Mouse (Mus musculus): ENCODE data around the gene Nr6a1. TPM values are rescaled to one million over a fixed set of nuclear protein-coding genes. Genes with fewer than 3 reads are reported as not detected.

The Nr6a1 gene
- polyA plus RNA-seq, 1 experiment from 2014 or later = 1.9 TPM

DNA sequence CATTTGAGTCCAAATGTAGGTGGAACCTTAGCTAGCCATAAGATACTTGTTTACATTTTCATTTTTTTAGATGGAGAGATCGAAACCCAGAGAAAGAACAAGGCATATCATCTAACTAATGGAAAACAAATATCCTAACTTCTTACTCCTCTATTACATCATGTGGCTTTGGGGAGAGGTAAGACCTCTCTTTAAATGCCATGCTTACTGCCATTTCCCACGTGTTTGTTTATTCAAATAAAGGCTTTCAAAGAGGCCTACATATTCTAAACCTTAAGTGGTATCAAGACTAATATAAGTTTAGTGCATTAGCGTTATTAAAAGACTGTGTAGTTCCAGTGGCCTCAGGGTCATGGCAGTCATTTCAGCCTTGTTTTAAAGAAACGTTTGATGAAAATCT is 140.2 kb downstream of the Nr6a1 start:
- WGBS (ENCODE audit: insufficient replicate concordance) = 57% methylated on average over 4 of the region's 4 CpGs
- no peak overlapping the region for H3K4me3 ChIP-seq (ENCODE audit: low read depth, low read length)
- no peaks in the 10 kb centered on the region for H3K27me3 ChIP-seq (ENCODE audit: control insufficient read depth, insufficient read depth, low read length)
- no peaks in the 10 kb centered on the region for H3K9me3 ChIP-seq (replicated peaks; ENCODE audit: control insufficient read depth, low read length)
- H3K36me3 ChIP-seq (ENCODE audit: control insufficient read depth, insufficient read depth, low read length) = no peaks in the 10 kb centered on the region
- H3K9ac ChIP-seq (ENCODE audit: low read depth, low read length) = no peak overlapping the region
- peaks cover 17% of the 10 kb centered on the region for H3K4me1 ChIP-seq (ENCODE audit: control insufficient read depth, insufficient read depth, low read length)
- ATAC-seq (replicated peaks; ENCODE audit: insufficient number of reproducible peaks, low FRiP score, low TSS enrichment) = no peak
- no peak overlapping the region for H3K27ac ChIP-seq (ENCODE audit: low read depth, low read length)
- no peak overlapping the region for H3K4me2 ChIP-seq

- H3K4me3 ChIP-seq (ENCODE audit: low read depth, low read length) = no peak overlapping the region
- H3K27ac ChIP-seq (ENCODE audit: low read depth, low read length) = peak overlapping the region; percentile 46; the same call in 1 of the 2 replicates
- 20% methylated on average over 5 of the region's 5 CpGs for WGBS (ENCODE audit: insufficient replicate concordance)
- no peaks in the 10 kb centered on the region for H3K9me3 ChIP-seq (replicated peaks; ENCODE audit: control insufficient read depth, low read length)
- no peaks in the 10 kb centered on the region for H3K36me3 ChIP-seq (ENCODE audit: control insufficient read depth, insufficient read depth, low read length)
- H3K9ac ChIP-seq (ENCODE audit: low read depth, low read length) = no peak overlapping the region
- no peak overlapping the region for H3K4me2 ChIP-seq
- no peaks in the 10 kb centered on the region for H3K27me3 ChIP-seq (ENCODE audit: control insufficient read depth, insufficient read depth, low read length)
- H3K4me1 ChIP-seq (ENCODE audit: control insufficient read depth, insufficient read depth, low read length) = peaks cover 19% of the 10 kb centered on the region
- no peak for ATAC-seq (replicated peaks; ENCODE audit: insufficient number of reproducible peaks, low FRiP score, low TSS enrichment)
Observed at GRCm38 (mm10) chr2:38786216-38786960, 141.1 kb downstream of the Nr6a1 start.

DNA sequence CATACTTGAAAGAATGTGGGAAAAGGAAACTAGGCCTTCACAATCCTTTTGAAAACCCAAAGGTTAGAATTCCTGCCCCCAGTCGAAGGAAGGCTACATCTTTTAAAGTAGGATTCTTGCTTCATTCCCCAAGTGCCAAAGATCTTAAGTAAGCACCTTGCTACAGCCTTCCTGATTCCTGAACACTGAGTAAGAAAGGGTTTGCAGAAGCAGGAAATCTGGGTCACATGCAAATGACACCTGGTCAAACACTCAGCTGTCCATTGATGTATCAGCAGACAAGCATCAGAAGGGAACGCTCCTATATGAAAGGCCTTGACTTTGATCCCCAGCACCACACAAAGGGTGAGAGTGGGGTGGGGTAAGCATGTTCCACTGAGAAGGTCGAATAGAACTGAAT is 142.4 kb downstream of the Nr6a1 start:
- WGBS (ENCODE audit: insufficient replicate concordance) = 52% methylated on average over 3 of the region's 3 CpGs
- Histone ChIP-seq H3K4me3 (ENCODE audit: low read depth, low read length) (no peak overlapping the region), H3K4me1 (ENCODE audit: control insufficient read depth, insufficient read depth, low read length) (peaks cover 19% of the 10 kb centered on the region), H3K27ac (ENCODE audit: low read depth, low read length) (no peak overlapping the region), H3K9me3 (replicated peaks; ENCODE audit: control insufficient read depth, low read length) (no peaks in the 10 kb centered on the region), H3K36me3 (ENCODE audit: control insufficient read depth, insufficient read depth, low read length) (no peaks in the 10 kb centered on the region), H3K4me2 (no peak overlapping the region), H3K27me3 (ENCODE audit: control insufficient read depth, insufficient read depth, low read length) (no peaks in the 10 kb centered on the region), H3K9ac (ENCODE audit: low read depth, low read length) (no peak overlapping the region)
- no peak for ATAC-seq (replicated peaks; ENCODE audit: insufficient number of reproducible peaks, low FRiP score, low TSS enrichment)

DNA sequence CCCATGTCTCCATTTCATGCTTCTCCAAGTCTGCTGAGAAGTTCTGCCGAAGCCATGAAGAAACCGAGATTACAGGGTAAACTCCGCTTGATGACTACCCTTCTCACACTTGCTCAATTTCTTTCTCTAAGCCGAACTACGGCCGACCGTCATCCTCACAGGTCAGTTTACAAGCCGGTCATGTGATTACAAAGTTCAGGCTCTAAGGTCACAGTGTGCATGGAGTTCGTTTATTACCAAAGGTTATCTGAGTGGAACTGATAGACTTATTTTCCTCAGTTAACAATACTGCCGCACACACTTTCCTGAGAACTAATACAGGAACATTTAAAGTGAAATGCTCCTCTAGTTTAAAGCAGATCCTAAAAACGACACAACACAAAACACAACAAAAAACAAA is 143.1 kb downstream of the Nr6a1 start:
- Histone ChIP-seq H3K36me3 (ENCODE audit: control insufficient read depth, insufficient read depth, low read length) (no peaks in the 10 kb centered on the region), H3K9ac (ENCODE audit: low read depth, low read length) (peak overlapping the region; percentile 43; the same call in 1 of the 2 replicates), H3K4me2 (peak overlapping the region; percentile 57), H3K27ac (ENCODE audit: low read depth, low read length) (no peak overlapping the region), H3K9me3 (replicated peaks; ENCODE audit: control insufficient read depth, low read length) (no peaks in the 10 kb centered on the region), H3K4me3 (ENCODE audit: low read depth, low read length) (no peak overlapping the region), H3K4me1 (ENCODE audit: control insufficient read depth, insufficient read depth, low read length) (peaks cover 19% of the 10 kb centered on the region), H3K27me3 (ENCODE audit: control insufficient read depth, insufficient read depth, low read length) (no peaks in the 10 kb centered on the region)
- 15% methylated on average over 11 of the region's 11 CpGs for WGBS (ENCODE audit: insufficient replicate concordance)
- ATAC-seq (replicated peaks; ENCODE audit: insufficient number of reproducible peaks, low FRiP score, low TSS enrichment) = no peak

GRCm38 (mm10) chr2:38783364-38783763 is 144.1 kb downstream of the Nr6a1 start:
- H3K4me3 ChIP-seq (ENCODE audit: low read depth, low read length) = no peak overlapping the region

DNA sequence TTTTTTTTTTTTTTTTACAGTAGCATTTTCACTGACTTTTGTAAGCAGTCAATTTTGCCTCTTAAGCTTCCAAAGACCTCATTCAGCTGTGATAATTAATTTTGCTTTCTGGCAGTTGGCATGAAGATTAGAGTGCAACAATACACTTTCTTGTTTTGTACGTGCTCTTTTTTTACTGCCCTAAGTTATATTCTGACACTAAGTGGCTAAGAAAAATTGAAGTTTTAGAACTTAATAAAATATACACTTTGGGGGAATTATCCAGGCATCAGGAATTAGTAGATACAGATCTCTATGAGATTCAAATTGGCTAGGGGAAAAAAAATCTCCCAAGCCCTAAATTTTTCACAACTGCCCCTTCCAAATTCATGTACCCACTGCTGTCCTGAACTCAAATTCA is 144.8 kb downstream of the Nr6a1 start:
- ATAC-seq (replicated peaks; ENCODE audit: insufficient number of reproducible peaks, low FRiP score, low TSS enrichment) = no peak
- no peak overlapping the region for H3K9ac ChIP-seq (ENCODE audit: low read depth, low read length)
- no peaks in the 10 kb centered on the region for H3K9me3 ChIP-seq (replicated peaks; ENCODE audit: control insufficient read depth, low read length)
- H3K4me1 ChIP-seq (ENCODE audit: control insufficient read depth, insufficient read depth, low read length) = peaks cover 19% of the 10 kb centered on the region
- no peak overlapping the region for H3K27ac ChIP-seq (ENCODE audit: low read depth, low read length)
- H3K4me3 ChIP-seq (ENCODE audit: low read depth, low read length) = no peak overlapping the region
- 35% methylated on average over 1 of the region's 1 CpGs for WGBS (ENCODE audit: insufficient replicate concordance)
- no peaks in the 10 kb centered on the region for H3K27me3 ChIP-seq (ENCODE audit: control insufficient read depth, insufficient read depth, low read length)
- no peaks in the 10 kb centered on the region for H3K36me3 ChIP-seq (ENCODE audit: control insufficient read depth, insufficient read depth, low read length)
- no peak overlapping the region for H3K4me2 ChIP-seq

More at GRCm38 (mm10) chr2:38783364-38783763, 144.1 kb downstream of the Nr6a1 start:
- Histone ChIP-seq H3K27ac (ENCODE audit: low read depth, low read length) (no peak overlapping the region), H3K9ac (ENCODE audit: low read depth, low read length) (no peak overlapping the region), H3K4me2 (no peak overlapping the region), H3K9me3 (replicated peaks; ENCODE audit: control insufficient read depth, low read length) (no peaks in the 10 kb centered on the region), H3K4me1 (ENCODE audit: control insufficient read depth, insufficient read depth, low read length) (peaks cover 19% of the 10 kb centered on the region), H3K36me3 (ENCODE audit: control insufficient read depth, insufficient read depth, low read length) (no peaks in the 10 kb centered on the region), H3K27me3 (ENCODE audit: control insufficient read depth, insufficient read depth, low read length) (no peaks in the 10 kb centered on the region)
- WGBS (ENCODE audit: insufficient replicate concordance) = 65% methylated on average over 5 of the region's 5 CpGs
- ATAC-seq (replicated peaks; ENCODE audit: insufficient number of reproducible peaks, low FRiP score, low TSS enrichment) = no peak

DNA sequence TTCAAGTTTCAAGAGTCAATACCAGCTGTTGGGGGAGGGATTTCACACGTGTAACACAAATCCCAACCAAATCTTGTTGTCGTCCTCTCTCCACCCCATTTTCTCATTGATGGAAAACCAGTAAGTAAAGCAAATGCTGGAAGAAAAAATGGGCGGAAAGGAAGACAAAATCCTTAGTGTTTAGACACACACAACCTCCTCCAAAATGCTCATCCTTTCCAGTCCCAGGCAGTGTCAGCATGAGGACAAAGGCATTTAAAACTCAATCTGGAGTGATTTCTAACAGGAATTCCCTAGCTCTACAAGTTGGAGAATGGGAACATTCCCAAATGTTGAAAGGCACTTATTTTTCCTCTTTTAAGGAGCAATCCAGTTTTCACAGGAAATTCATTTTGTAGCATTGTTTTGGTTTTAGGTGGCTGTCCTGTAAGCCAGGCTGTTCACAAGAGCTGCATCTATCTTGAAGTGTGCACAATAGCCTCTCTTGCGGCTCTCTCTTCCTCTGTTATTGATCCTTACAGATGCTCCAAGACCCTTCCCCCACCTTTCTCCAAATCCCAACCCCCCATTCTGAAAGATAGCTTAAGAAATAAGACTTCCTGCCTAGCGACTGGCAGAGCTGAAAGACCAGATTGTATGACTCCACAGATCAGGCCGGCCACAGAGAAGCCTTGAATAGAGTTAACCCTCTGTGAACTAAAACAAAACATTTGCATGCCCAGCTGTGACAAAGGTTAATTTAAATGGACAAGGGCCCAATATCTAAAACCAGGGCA is 145.4 kb downstream of the Nr6a1 start:
- H3K4me3 ChIP-seq (ENCODE audit: low read depth, low read length) = no peak overlapping the region
- peak overlapping the region; percentile 37 for H3K27ac ChIP-seq (ENCODE audit: low read depth, low read length)
- H3K4me1 ChIP-seq (ENCODE audit: control insufficient read depth, insufficient read depth, low read length) = peaks cover 16% of the 10 kb centered on the region
- H3K27me3 ChIP-seq (ENCODE audit: control insufficient read depth, insufficient read depth, low read length) = no peaks in the 10 kb centered on the region
- no peaks in the 10 kb centered on the region for H3K36me3 ChIP-seq (ENCODE audit: control insufficient read depth, insufficient read depth, low read length)
- no peak for ATAC-seq (replicated peaks; ENCODE audit: insufficient number of reproducible peaks, low FRiP score, low TSS enrichment)
- H3K9me3 ChIP-seq (replicated peaks; ENCODE audit: control insufficient read depth, low read length) = no peaks in the 10 kb centered on the region
- H3K9ac ChIP-seq (ENCODE audit: low read depth, low read length) = no peak overlapping the region
- peak overlapping the region; percentile 35 for H3K4me2 ChIP-seq
- 13% methylated on average over 6 of the region's 6 CpGs for WGBS (ENCODE audit: insufficient replicate concordance)

- Histone ChIP-seq H3K9ac (ENCODE audit: low read depth, low read length) (no peak overlapping the region), H3K27me3 (ENCODE audit: control insufficient read depth, insufficient read depth, low read length) (no peaks in the 10 kb centered on the region), H3K36me3 (ENCODE audit: control insufficient read depth, insufficient read depth, low read length) (no peaks in the 10 kb centered on the region), H3K4me1 (ENCODE audit: control insufficient read depth, insufficient read depth, low read length) (peaks cover 3% of the 10 kb centered on the region), H3K9me3 (replicated peaks; ENCODE audit: control insufficient read depth, low read length) (no peaks in the 10 kb centered on the region), H3K4me2 (no peak overlapping the region), H3K27ac (ENCODE audit: low read depth, low read length) (no peak overlapping the region), H3K4me3 (ENCODE audit: low read depth, low read length) (no peak overlapping the region)
- no peak for ATAC-seq (replicated peaks; ENCODE audit: insufficient number of reproducible peaks, low FRiP score, low TSS enrichment)
- 70% methylated on average over 2 of the region's 2 CpGs for WGBS (ENCODE audit: insufficient replicate concordance)
Observed at GRCm38 (mm10) chr2:38779939-38780338, 147.5 kb downstream of the Nr6a1 start.

Measured in heart, embryonic 11.5 days (tissue).